Mouse (Mus musculus): ENCODE measurements around the gene Shkbp1. TPM values are rescaled to one million over a fixed set of nuclear protein-coding genes. Genes with fewer than 3 reads are reported as not detected.

Shkbp1 gene
- polyA plus RNA-seq, 1 experiment from 2014 or later = 22.0 TPM

DNA sequence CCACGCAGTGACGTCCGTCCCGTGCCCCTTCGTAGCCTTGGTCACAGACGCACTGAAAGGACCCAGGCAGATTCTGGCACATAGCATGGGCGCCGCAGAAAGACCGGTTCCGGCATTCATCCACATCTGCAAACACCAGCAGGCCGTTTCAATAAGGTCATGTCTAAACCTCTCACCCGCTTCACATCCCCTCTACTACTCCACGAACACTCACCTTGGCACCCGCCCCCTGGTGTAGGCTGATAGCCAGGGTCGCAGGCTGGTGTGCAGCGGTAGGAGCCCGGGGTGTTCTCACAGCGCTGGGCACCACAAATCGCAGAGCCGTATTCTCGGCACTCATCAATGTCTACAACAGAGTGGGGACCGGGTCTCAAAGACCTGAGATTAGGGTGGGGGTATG lies 36.4 kb downstream of the Shkbp1 start:
- peaks cover 35% of the 10 kb centered on the region for H3K36me3 ChIP-seq (ENCODE audit: control insufficient read depth, insufficient read depth, low read length)
- no peak overlapping the region for H3K4me3 ChIP-seq (ENCODE audit: control insufficient read depth in 1 of 2, insufficient read depth in 1 of 2, low read depth in 1 of 2, low read length in 2 of 2)
- 83% methylated on average over 22 of the region's 22 CpGs for WGBS
- no peak overlapping the region for H3K9ac ChIP-seq (ENCODE audit: low read length)
- H3K27ac ChIP-seq (replicated peaks in 1 of 2; ENCODE audit: control insufficient read depth in 1 of 2, insufficient read depth in 1 of 2, low read depth in 2 of 2, low read length in 2 of 2) = no peak overlapping the region
- H3K4me1 ChIP-seq (ENCODE audit: control insufficient read depth in 2 of 2, insufficient read depth in 2 of 2, low read length in 2 of 2) = no peaks in the 10 kb centered on the region
- H3K9me3 ChIP-seq (ENCODE audit: control insufficient read depth, low read length) = 0 out of 2 replicates have a peak, but pooled peaks cover 2% of the 10 kb centered on the region
- no peak overlapping the region for H3K4me2 ChIP-seq (ENCODE audit: low read length)
- ATAC-seq (ENCODE audit: insufficient number of reproducible peaks, insufficient read depth, low FRiP score, low read depth) = no peak
- H3K27me3 ChIP-seq (ENCODE audit: control insufficient read depth, insufficient read depth, low read length) = peaks cover 18% of the 10 kb centered on the region

DNA sequence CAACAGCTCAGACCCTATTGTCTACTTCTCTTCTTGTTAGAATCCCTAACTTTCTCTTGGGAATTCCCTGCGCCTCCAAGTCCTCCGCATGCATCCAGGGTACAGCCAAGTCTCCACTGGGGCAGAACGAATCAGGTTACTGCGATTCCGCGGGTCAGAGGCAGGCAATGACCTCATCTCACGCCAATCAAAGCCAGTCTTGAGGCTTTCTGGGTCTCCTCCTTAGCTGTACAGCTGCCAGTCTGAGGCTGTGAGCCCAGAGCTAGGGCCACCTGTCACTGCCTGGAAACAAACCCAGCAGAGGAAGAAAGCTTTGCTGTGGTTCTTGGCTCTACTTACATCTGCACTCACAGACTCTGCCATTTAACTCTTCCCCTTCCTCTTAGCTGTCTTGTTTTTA lies 39.9 kb downstream of the Shkbp1 start:
- WGBS = 52% methylated on average over 7 of the region's 7 CpGs
- Histone ChIP-seq H3K36me3 (ENCODE audit: control insufficient read depth, insufficient read depth, low read length) (peaks cover 28% of the 10 kb centered on the region), H3K27me3 (ENCODE audit: control insufficient read depth, insufficient read depth, low read length) (no peaks in the 10 kb centered on the region), H3K9ac (ENCODE audit: low read length) (no peak overlapping the region), H3K4me1 (ENCODE audit: control insufficient read depth in 2 of 2, insufficient read depth in 2 of 2, low read length in 2 of 2) (peaks cover 0 to 2% of the 10 kb centered on the region in 2 experiments; a peak in 1 of 4 replicates), H3K9me3 (ENCODE audit: control insufficient read depth, low read length) (peaks cover 16% of the 10 kb centered on the region; the same call in 1 of the 2 replicates), H3K4me3 (ENCODE audit: control insufficient read depth in 1 of 2, insufficient read depth in 1 of 2, low read depth in 1 of 2, low read length in 2 of 2) (no peak overlapping the region), H3K27ac (replicated peaks in 1 of 2; ENCODE audit: control insufficient read depth in 1 of 2, insufficient read depth in 1 of 2, low read depth in 2 of 2, low read length in 2 of 2) (no peak overlapping the region), H3K4me2 (ENCODE audit: low read length) (no peak overlapping the region)
- ATAC-seq (ENCODE audit: insufficient number of reproducible peaks, insufficient read depth, low FRiP score, low read depth) = no peak

GRCm38 (mm10) chr7:27314393-27314792 lies 41.4 kb downstream of the Shkbp1 start:
- no peak overlapping the region for H3K4me3 ChIP-seq (ENCODE audit: control insufficient read depth in 1 of 2, insufficient read depth in 1 of 2, low read depth in 1 of 2, low read length in 2 of 2)
- peaks cover 16% of the 10 kb centered on the region; the same call in 1 of the 2 replicates for H3K9me3 ChIP-seq (ENCODE audit: control insufficient read depth, low read length)
- H3K9ac ChIP-seq (ENCODE audit: low read length) = no peak overlapping the region
- H3K4me1 ChIP-seq (ENCODE audit: control insufficient read depth in 2 of 2, insufficient read depth in 2 of 2, low read length in 2 of 2) = peaks cover 3 to 14% of the 10 kb centered on the region in 2 experiments
- peaks cover 28% of the 10 kb centered on the region for H3K36me3 ChIP-seq (ENCODE audit: control insufficient read depth, insufficient read depth, low read length)
- no peak overlapping the region for H3K4me2 ChIP-seq (ENCODE audit: low read length)
- no peak overlapping the region for H3K27ac ChIP-seq (replicated peaks in 1 of 2; ENCODE audit: control insufficient read depth in 1 of 2, insufficient read depth in 1 of 2, low read depth in 2 of 2, low read length in 2 of 2)
- 87% methylated on average over 3 of the region's 3 CpGs for whole genome bisulfite sequencing
- ATAC-seq (ENCODE audit: insufficient number of reproducible peaks, insufficient read depth, low FRiP score, low read depth) = no peak
- H3K27me3 ChIP-seq (ENCODE audit: control insufficient read depth, insufficient read depth, low read length) = peaks cover 2% of the 10 kb centered on the region; the same call in 1 of the 2 replicates

GRCm38 (mm10) chr7:27311651-27312284 lies 44.1 kb downstream of the Shkbp1 start:
- H3K27ac ChIP-seq (replicated peaks in 1 of 2; ENCODE audit: control insufficient read depth in 1 of 2, insufficient read depth in 1 of 2, low read depth in 2 of 2, low read length in 2 of 2) = no peak overlapping the region
- H3K36me3 ChIP-seq (ENCODE audit: control insufficient read depth, insufficient read depth, low read length) = peaks cover 21% of the 10 kb centered on the region
- no peak overlapping the region for H3K4me2 ChIP-seq (ENCODE audit: low read length)
- H3K9ac ChIP-seq (ENCODE audit: low read length) = no peak overlapping the region
- peaks cover 10% of the 10 kb centered on the region for H3K27me3 ChIP-seq (ENCODE audit: control insufficient read depth, insufficient read depth, low read length)
- 87% methylated on average over 12 of the region's 12 CpGs for WGBS
- H3K4me3 ChIP-seq (ENCODE audit: control insufficient read depth in 1 of 2, insufficient read depth in 1 of 2, low read depth in 1 of 2, low read length in 2 of 2) = no peak overlapping the region
- H3K9me3 ChIP-seq (ENCODE audit: control insufficient read depth, low read length) = peaks cover 16% of the 10 kb centered on the region; the same call in 1 of the 2 replicates
- H3K4me1 ChIP-seq (ENCODE audit: control insufficient read depth in 2 of 2, insufficient read depth in 2 of 2, low read length in 2 of 2) = peaks cover 8 to 19% of the 10 kb centered on the region in 2 experiments
- ATAC-seq (ENCODE audit: insufficient number of reproducible peaks, insufficient read depth, low FRiP score, low read depth) = no peak

DNA sequence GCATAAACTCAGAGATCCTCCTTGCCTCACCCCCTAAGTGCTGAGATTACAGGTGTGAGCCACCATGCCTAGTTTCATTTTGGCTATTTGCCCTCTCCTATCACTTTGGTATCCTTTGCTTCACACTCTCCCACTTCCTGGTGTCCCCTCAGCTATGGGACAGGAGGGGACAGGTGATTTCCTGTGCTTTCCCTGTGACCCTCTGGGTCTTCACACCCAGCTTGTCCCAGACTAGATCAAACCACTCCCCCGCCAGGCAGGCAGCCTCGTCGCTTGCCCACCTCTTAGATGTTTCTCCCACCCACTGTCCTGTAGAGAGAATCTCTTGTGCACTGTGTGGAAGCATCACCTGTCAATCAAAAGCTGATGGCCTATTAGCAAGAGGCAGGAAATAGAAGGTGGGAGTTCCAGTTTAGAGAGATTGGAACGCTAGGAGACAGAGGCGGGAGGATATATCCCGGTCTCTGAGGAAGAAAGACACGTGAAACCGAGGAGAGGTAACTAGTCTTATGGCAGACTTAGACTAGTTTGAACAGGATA lies 44.8 kb downstream of the Shkbp1 start:
- no peak overlapping the region for H3K4me3 ChIP-seq (ENCODE audit: control insufficient read depth in 1 of 2, insufficient read depth in 1 of 2, low read depth in 1 of 2, low read length in 2 of 2)
- no peak overlapping the region for H3K9ac ChIP-seq (ENCODE audit: low read length)
- H3K9me3 ChIP-seq (ENCODE audit: control insufficient read depth, low read length) = peaks cover 16% of the 10 kb centered on the region; the same call in 1 of the 2 replicates
- H3K36me3 ChIP-seq (ENCODE audit: control insufficient read depth, insufficient read depth, low read length) = peaks cover 28% of the 10 kb centered on the region
- no peak overlapping the region for H3K27ac ChIP-seq (replicated peaks in 1 of 2; ENCODE audit: control insufficient read depth in 1 of 2, insufficient read depth in 1 of 2, low read depth in 2 of 2, low read length in 2 of 2)
- no peak for ATAC-seq (ENCODE audit: insufficient number of reproducible peaks, insufficient read depth, low FRiP score, low read depth)
- WGBS = 38% methylated on average over 8 of the region's 8 CpGs
- H3K27me3 ChIP-seq (ENCODE audit: control insufficient read depth, insufficient read depth, low read length) = peaks cover 15% of the 10 kb centered on the region
- peaks cover 8 to 19% of the 10 kb centered on the region in 2 experiments for H3K4me1 ChIP-seq (ENCODE audit: control insufficient read depth in 2 of 2, insufficient read depth in 2 of 2, low read length in 2 of 2)
- H3K4me2 ChIP-seq (ENCODE audit: low read length) = peak overlapping the region; percentile 66

- Histone ChIP-seq H3K36me3 (ENCODE audit: control insufficient read depth, insufficient read depth, low read length) (peaks cover 32% of the 10 kb centered on the region), H3K27me3 (ENCODE audit: control insufficient read depth, insufficient read depth, low read length) (peaks cover 19% of the 10 kb centered on the region), H3K9me3 (ENCODE audit: control insufficient read depth, low read length) (peaks cover 16% of the 10 kb centered on the region; the same call in 1 of the 2 replicates), H3K4me3 (ENCODE audit: control insufficient read depth in 1 of 2, insufficient read depth in 1 of 2, low read depth in 1 of 2, low read length in 2 of 2) (peak overlapping the region; percentile 23 to 25), H3K4me2 (ENCODE audit: low read length) (peak overlapping the region; percentile 66), H3K9ac (ENCODE audit: low read length) (peak overlapping the region; percentile 31; the same call in 1 of the 2 replicates), H3K4me1 (ENCODE audit: control insufficient read depth in 2 of 2, insufficient read depth in 2 of 2, low read length in 2 of 2) (peaks cover 8 to 19% of the 10 kb centered on the region in 2 experiments), H3K27ac (replicated peaks in 1 of 2; ENCODE audit: control insufficient read depth in 1 of 2, insufficient read depth in 1 of 2, low read depth in 2 of 2, low read length in 2 of 2) (no peak overlapping the region)
- peak; percentile 51 for ATAC-seq (ENCODE audit: insufficient number of reproducible peaks, insufficient read depth, low FRiP score, low read depth)
- WGBS = 6% methylated on average over 17 of the region's 17 CpGs
Measured at GRCm38 (mm10) chr7:27310306-27310705, 45.5 kb downstream of the Shkbp1 start.

GRCm38 (mm10) chr7:27309832-27310231 lies 46.0 kb downstream of the Shkbp1 start:
- Histone ChIP-seq H3K4me1 (ENCODE audit: control insufficient read depth in 2 of 2, insufficient read depth in 2 of 2, low read length in 2 of 2) (peaks cover 8 to 19% of the 10 kb centered on the region in 2 experiments), H3K4me3 (ENCODE audit: control insufficient read depth in 1 of 2, insufficient read depth in 1 of 2, low read depth in 1 of 2, low read length in 2 of 2) (no peak overlapping the region), H3K27me3 (ENCODE audit: control insufficient read depth, insufficient read depth, low read length) (peaks cover 19% of the 10 kb centered on the region), H3K9ac (ENCODE audit: low read length) (no peak overlapping the region), H3K27ac (replicated peaks in 1 of 2; ENCODE audit: control insufficient read depth in 1 of 2, insufficient read depth in 1 of 2, low read depth in 2 of 2, low read length in 2 of 2) (no peak overlapping the region), H3K36me3 (ENCODE audit: control insufficient read depth, insufficient read depth, low read length) (peaks cover 35% of the 10 kb centered on the region), H3K4me2 (ENCODE audit: low read length) (peak overlapping the region; percentile 66), H3K9me3 (ENCODE audit: control insufficient read depth, low read length) (peaks cover 16% of the 10 kb centered on the region; the same call in 1 of the 2 replicates)
- WGBS = 30% methylated on average over 3 of the region's 3 CpGs
- no peak for ATAC-seq (ENCODE audit: insufficient number of reproducible peaks, insufficient read depth, low FRiP score, low read depth)

Data from heart, embryonic 14.5 days (tissue).